ENCODE assay signal across 24 mouse cellular contexts in the genomic region with DNA sequence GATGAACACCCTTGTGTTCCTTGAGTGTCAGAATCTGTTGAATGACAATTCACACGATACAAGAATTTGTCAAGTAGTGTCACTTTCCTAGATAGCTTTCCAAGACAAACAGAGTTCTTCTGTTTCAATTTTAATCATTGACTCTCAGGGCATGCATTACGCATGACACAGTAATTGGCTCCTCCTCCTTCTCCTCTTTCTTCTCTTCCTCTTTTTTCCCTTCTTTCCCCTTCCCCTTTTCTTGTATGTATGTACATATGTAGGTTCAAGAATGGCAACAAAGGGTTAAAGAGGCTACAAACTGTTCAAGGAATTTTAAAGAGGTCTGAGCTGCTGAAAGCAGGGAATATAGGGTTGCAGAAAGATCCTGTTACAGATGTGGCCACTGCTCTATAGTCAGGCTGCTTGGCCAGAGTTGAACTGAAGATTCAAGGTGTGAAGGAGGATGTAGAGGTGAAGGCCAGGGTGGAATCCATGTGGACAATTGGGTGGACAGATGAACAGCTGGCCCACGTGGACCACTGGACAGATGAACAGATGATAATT. TPM values are rescaled to one million over a fixed set of nuclear protein-coding genes. Genes with fewer than 3 reads are reported as not detected.
DNase-seq lines count a peak whose midpoint lies in the region; ATAC-seq and TF ChIP-seq lines count a peak whose summit lies in the region.
"Had no signal": no experiment of that assay in that cellular context is flagged by ENCODE, and none has a peak within 500 bp of the region (broad histone marks: within the 10 kb centered on the region; RNA-seq: fewer than 3 reads in every experiment).

No protein-coding gene starts in this region.

- no peak for ATAC-seq in kidney, postnatal 0 days (replicated peaks; ENCODE audit: low FRiP score, low read depth)
- no peak for ATAC-seq in embryonic facial prominence, embryonic 14.5 days (ENCODE audit: low read depth)
- peak; percentile 62; the same call in 1 of the 2 replicates for ATAC-seq in limb, embryonic 14.5 days (ENCODE audit: low FRiP score, low read depth)
- no peak for ATAC-seq in hindbrain, embryonic 14.5 days (ENCODE audit: low FRiP score)
- ATAC-seq: forebrain, embryonic 14.5 days had no signal

- H3K36me3 ChIP-seq in kidney, postnatal 0 days (ENCODE audit: insufficient read depth, low read length), result no peaks in the 10 kb centered on the region
- no peaks in the 10 kb centered on the region for H3K36me3 ChIP-seq in embryonic facial prominence, embryonic 10.5 days (replicated peaks)
- H3K36me3 ChIP-seq in embryonic facial prominence, embryonic 14.5 days (ENCODE audit: control insufficient read depth, insufficient read depth, low read length), result no peaks in the 10 kb centered on the region
- H3K36me3 ChIP-seq in limb, embryonic 14.5 days (ENCODE audit: control insufficient read depth, insufficient read depth, low read length), result no peaks in the 10 kb centered on the region
- no peaks in the 10 kb centered on the region for H3K36me3 ChIP-seq in hindbrain, embryonic 14.5 days (replicated peaks; ENCODE audit: control insufficient read depth, insufficient read depth)
- H3K36me3 ChIP-seq: embryonic facial prominence, embryonic 15.5 days; forebrain, embryonic 10.5 days; heart, embryonic 15.5 days; hindbrain, embryonic 13.5 days had no signal

- no peak overlapping the region for H3K9ac ChIP-seq in kidney, postnatal 0 days (ENCODE audit: low read depth, low read length)
- no peak overlapping the region for H3K9ac ChIP-seq in embryonic facial prominence, embryonic 14.5 days (ENCODE audit: low read depth, low read length)
- no peak overlapping the region for H3K9ac ChIP-seq in limb, embryonic 14.5 days (ENCODE audit: low read depth, low read length, severe bottlenecking)
- H3K9ac ChIP-seq in hindbrain, embryonic 14.5 days, result no peak overlapping the region
- H3K9ac ChIP-seq: embryonic facial prominence, embryonic 15.5 days; heart, embryonic 15.5 days; hindbrain, embryonic 13.5 days had no signal

- H3K4me1 ChIP-seq in kidney, postnatal 0 days (replicated peaks; ENCODE audit: insufficient read depth, low read length), result no peaks in the 10 kb centered on the region
- peaks cover 20% of the 10 kb centered on the region for H3K4me1 ChIP-seq in embryonic facial prominence, embryonic 10.5 days
- peaks cover 11% of the 10 kb centered on the region; the same call in 1 of the 2 replicates for H3K4me1 ChIP-seq in embryonic facial prominence, embryonic 14.5 days (ENCODE audit: control insufficient read depth, insufficient read depth, low read length)
- H3K4me1 ChIP-seq in limb, embryonic 14.5 days (ENCODE audit: control insufficient read depth, insufficient read depth, low read length), result peaks cover 16% of the 10 kb centered on the region
- H3K4me1 ChIP-seq in hindbrain, embryonic 14.5 days (replicated peaks; ENCODE audit: control insufficient read depth, insufficient read depth, low read length), result peaks cover 16% of the 10 kb centered on the region
- H3K4me1 ChIP-seq: heart, embryonic 15.5 days had no signal

- peak; percentile 15 for DNase-seq in kidney, postnatal 0 days (ENCODE audit: low spot score)
- no peak for DNase-seq in kidney, adult 11 months
- DNase-seq in embryonic facial prominence, embryonic 10.5 days (ENCODE audit: low spot score), result no peak
- DNase-seq in embryonic facial prominence, embryonic 14.5 days (ENCODE audit: low spot score), result peak; percentile 51
- DNase-seq in limb, embryonic 14.5 days (ENCODE audit: low spot score), result no peak
- no peak for DNase-seq in cerebellum, postnatal 14 days
- no peak for DNase-seq in kidney, postnatal 10 days
- DNase-seq in hindbrain, embryonic 14.5 days (ENCODE audit: low spot score), result no peak
- DNase-seq: adrenal gland, postnatal 10 days; cerebellum, adult 11 months; cerebellum, adult 9-10 months; cerebellum, postnatal 36 days; embryo, embryonic 11 days; gastrocnemius, postnatal 36 days; heart, adult 18-20 months; heart, postnatal 14 days had no signal

- TF ChIP-seq POLR2A in limb, embryonic 14.5 days (IDR thresholded peaks at IDR 0.05; ENCODE audit: borderline replicate concordance, extremely low read depth, insufficient read depth, insufficient read length), result no peak

- WGBS in kidney, postnatal 0 days, result 38% methylated on average over 3 of the region's 3 CpGs
- WGBS in embryonic facial prominence, embryonic 10.5 days, result 76% methylated on average over 3 of the region's 3 CpGs
- 41% methylated on average over 3 of the region's 3 CpGs for WGBS in embryonic facial prominence, embryonic 14.5 days
- WGBS in limb, embryonic 14.5 days, result 56% methylated on average over 3 of the region's 3 CpGs
- 83% methylated on average over 3 of the region's 3 CpGs for WGBS in hindbrain, embryonic 14.5 days

- no peak overlapping the region for H3K4me3 ChIP-seq in kidney, postnatal 0 days (replicated peaks; ENCODE audit: low read depth, low read length)
- no peak overlapping the region for H3K4me3 ChIP-seq in embryonic facial prominence, embryonic 10.5 days
- H3K4me3 ChIP-seq in embryonic facial prominence, embryonic 14.5 days (ENCODE audit: low read depth, low read length), result no peak overlapping the region
- H3K4me3 ChIP-seq in limb, embryonic 14.5 days (replicated peaks; ENCODE audit: low read length), result no peak overlapping the region
- no peak overlapping the region for H3K4me3 ChIP-seq in hindbrain, embryonic 14.5 days (replicated peaks; ENCODE audit: low read length)
- H3K4me3 ChIP-seq: embryonic facial prominence, embryonic 15.5 days; erythroblast, embryonic 14.5 days; forebrain, embryonic 10.5 days; heart, embryonic 15.5 days; hindbrain, embryonic 13.5 days had no signal

- H3K4me2 ChIP-seq in kidney, postnatal 0 days (ENCODE audit: low read length), result no peak overlapping the region
- no peak overlapping the region for H3K4me2 ChIP-seq in embryonic facial prominence, embryonic 14.5 days (ENCODE audit: low read depth, low read length)
- no peak overlapping the region for H3K4me2 ChIP-seq in limb, embryonic 14.5 days (replicated peaks; ENCODE audit: low read depth, low read length, severe bottlenecking)
- no peak overlapping the region for H3K4me2 ChIP-seq in hindbrain, embryonic 14.5 days (replicated peaks)
- H3K4me2 ChIP-seq: embryonic facial prominence, embryonic 15.5 days; heart, embryonic 11.5 days; heart, embryonic 15.5 days; hindbrain, embryonic 13.5 days had no signal

- H3K27me3 ChIP-seq in kidney, postnatal 0 days (ENCODE audit: insufficient read depth, low read length), result no peaks in the 10 kb centered on the region
- no peaks in the 10 kb centered on the region for H3K27me3 ChIP-seq in embryonic facial prominence, embryonic 10.5 days (replicated peaks; ENCODE audit: low read depth, poor library complexity, severe bottlenecking)
- H3K27me3 ChIP-seq in embryonic facial prominence, embryonic 14.5 days (replicated peaks; ENCODE audit: control insufficient read depth, insufficient read depth, low read length), result no peaks in the 10 kb centered on the region
- no peaks in the 10 kb centered on the region for H3K27me3 ChIP-seq in limb, embryonic 14.5 days (ENCODE audit: control insufficient read depth, insufficient read depth, low read length)
- H3K27me3 ChIP-seq in hindbrain, embryonic 14.5 days (ENCODE audit: control insufficient read depth, insufficient read depth, low read length), result no peaks in the 10 kb centered on the region
- H3K27me3 ChIP-seq: embryonic facial prominence, embryonic 15.5 days; heart, embryonic 15.5 days; hindbrain, embryonic 13.5 days had no signal

- H3K9me3 ChIP-seq in kidney, postnatal 0 days (replicated peaks; ENCODE audit: low read length), result no peaks in the 10 kb centered on the region
- H3K9me3 ChIP-seq in embryonic facial prominence, embryonic 10.5 days, result peaks cover 11% of the 10 kb centered on the region; the same call in 1 of the 2 replicates
- peaks cover 15% of the 10 kb centered on the region for H3K9me3 ChIP-seq in embryonic facial prominence, embryonic 14.5 days (ENCODE audit: control insufficient read depth, low read length)
- peaks cover 8% of the 10 kb centered on the region; the same call in 1 of the 2 replicates for H3K9me3 ChIP-seq in limb, embryonic 14.5 days (ENCODE audit: control insufficient read depth, low read length)
- H3K9me3 ChIP-seq in hindbrain, embryonic 14.5 days (ENCODE audit: control insufficient read depth, low read length), result peaks cover 13% of the 10 kb centered on the region
- H3K9me3 ChIP-seq: embryonic facial prominence, embryonic 15.5 days had no signal

- H3K27ac ChIP-seq in kidney, postnatal 0 days, result no peak overlapping the region
- H3K27ac ChIP-seq in embryonic facial prominence, embryonic 10.5 days (replicated peaks), result 0 out of 2 replicates have a peak overlapping the region, but pooled peaks have one; percentile 31
- H3K27ac ChIP-seq in embryonic facial prominence, embryonic 14.5 days (replicated peaks; ENCODE audit: low read depth, low read length), result no peak overlapping the region
- no peak overlapping the region; the same call in 1 of the 2 replicates for H3K27ac ChIP-seq in limb, embryonic 14.5 days (replicated peaks; ENCODE audit: low read depth, low read length)
- H3K27ac ChIP-seq in hindbrain, embryonic 14.5 days, result no peak overlapping the region
- H3K27ac ChIP-seq: embryonic facial prominence, embryonic 15.5 days; forebrain, embryonic 10.5 days; heart, embryonic 15.5 days; hindbrain, embryonic 13.5 days had no signal

- no peak for TF ChIP-seq CTCF in kidney, postnatal 0 days (IDR thresholded peaks at IDR 0.05; ENCODE audit: low read depth)

RNA-seq across cellular contexts. Expression of gene Ccn6, which starts 43.8 kb away (rescaled TPM):
- 0.16 and 0.20 TPM in 2 replicates for polyA plus RNA-seq in kidney, postnatal 0 days (2015; fragmentation: Nextera tagmentation; extraction: Ambion mirVana)
- 0.24 and 0.36 TPM in 2 replicates for polyA plus RNA-seq in embryonic facial prominence, embryonic 10.5 days (2016; fragmentation: Nextera tagmentation; extraction: Ambion mirVana)
- polyA plus RNA-seq in embryonic facial prominence, embryonic 14.5 days (2014; fragmentation: Nextera tagmentation; extraction: Ambion mirVana), result 0.56 and 1.2 TPM in 2 replicates
- polyA plus RNA-seq in limb, embryonic 14.5 days (2012; rRNA removed), result 2.0 and 2.5 TPM in 2 replicates
- 0.90 and 1.3 TPM in 2 replicates for polyA plus RNA-seq in limb, embryonic 14.5 days (2014; fragmentation: Nextera tagmentation; extraction: Ambion mirVana)
- polyA plus RNA-seq in hindbrain, embryonic 14.5 days (2014; fragmentation: Nextera tagmentation; extraction: Ambion mirVana), result 0.33 and 0.41 TPM in 2 replicates
- polyA plus RNA-seq: C2C12; erythroblast, embryonic 14.5 days had no signal

Comparison
In these comparisons a context has a peak if more than half of its experiments do, and no peak if none do; other contexts are left out.
1. DNase-seq: peak in kidney, postnatal 0 days (single experiment) and embryonic facial prominence, embryonic 14.5 days (single experiment); none in kidney, adult 11 months (single experiment), embryonic facial prominence, embryonic 10.5 days (single experiment), limb, embryonic 14.5 days (single experiment), cerebellum, postnatal 14 days (0 of 2), kidney, postnatal 10 days (single experiment) and hindbrain, embryonic 14.5 days (single experiment).